Mouse (Mus musculus) right cerebral cortex, postnatal 10 days (tissue): Measurements from ENCODE around the gene Rgs14.

ENCODE experiments used
- DNase-seq, 2 experiments: peaks; one replicate each; pipeline ENCODE4 v3.0.0; 2021; ENCODE audit warnings: low spot score in 2 of 2

Gene Rgs14

DNA sequence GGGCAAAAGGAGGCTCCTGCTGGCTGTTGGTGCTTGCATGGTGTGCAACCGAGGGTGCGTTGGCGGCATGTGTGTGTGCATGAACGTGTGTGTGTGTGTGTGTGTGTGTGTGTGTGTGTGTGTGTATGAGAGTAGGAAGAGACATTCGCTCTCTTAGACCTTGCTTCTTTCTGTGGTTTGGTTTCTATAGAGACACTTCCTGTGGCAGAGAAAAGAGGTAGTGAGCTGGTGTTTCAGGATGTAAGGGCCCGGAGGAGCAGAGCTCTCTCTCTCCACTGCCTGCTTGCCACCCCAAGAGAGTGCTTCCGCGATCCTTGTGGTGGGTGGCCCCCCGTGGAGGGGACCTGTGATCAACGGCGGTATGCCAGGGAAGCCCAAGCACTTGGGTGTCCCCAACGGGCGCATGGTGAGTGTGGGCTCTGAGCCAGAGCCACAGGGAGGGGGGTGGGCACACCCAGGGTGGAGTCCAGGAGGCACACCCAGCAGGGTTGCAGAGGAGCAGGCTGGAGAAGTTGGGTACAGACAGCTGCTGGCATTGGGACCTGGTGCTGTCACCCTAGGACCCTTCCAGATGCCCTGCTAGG lies at the start of gene Rgs14:
Rgs14 (plus strand) TSS at position 202 of the 584 bp plus-strand sequence.
- peak; percentile 64 to 69 for DNase-seq

DNA sequence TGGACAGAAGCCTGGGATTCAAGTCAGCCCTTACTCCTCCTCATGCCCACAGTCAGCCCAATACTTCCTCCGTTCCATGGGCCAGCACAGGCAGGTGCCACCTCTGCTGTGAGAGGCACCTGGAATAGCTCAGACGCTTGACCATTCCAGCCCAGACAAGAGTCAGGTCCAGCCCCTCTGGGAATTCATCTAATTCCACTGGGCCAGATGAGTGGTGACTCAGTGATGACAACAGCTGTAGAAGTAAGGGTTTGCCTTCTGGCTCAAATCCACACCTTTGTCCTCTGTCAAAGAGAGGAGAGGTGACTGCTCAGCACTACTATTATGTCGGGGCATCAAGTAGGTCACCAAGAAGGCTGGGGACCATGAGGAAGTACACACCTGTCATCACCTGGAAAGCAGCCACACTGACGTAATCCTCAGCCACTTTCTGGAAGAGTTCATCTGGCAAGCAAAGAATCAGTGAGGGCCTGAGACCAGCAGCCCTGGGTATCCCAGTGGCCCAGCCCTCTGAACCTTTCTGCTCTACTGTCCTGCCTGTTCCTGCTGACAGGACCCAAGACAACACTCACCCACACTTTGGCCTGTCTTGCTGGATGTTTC lies 49.5 kb upstream of the Rgs14 start, which contains the start of gene Prelid1:
Prelid1 (plus strand) TSS at position 570 of the 603 bp plus-strand sequence.
- no peak for DNase-seq

DNA sequence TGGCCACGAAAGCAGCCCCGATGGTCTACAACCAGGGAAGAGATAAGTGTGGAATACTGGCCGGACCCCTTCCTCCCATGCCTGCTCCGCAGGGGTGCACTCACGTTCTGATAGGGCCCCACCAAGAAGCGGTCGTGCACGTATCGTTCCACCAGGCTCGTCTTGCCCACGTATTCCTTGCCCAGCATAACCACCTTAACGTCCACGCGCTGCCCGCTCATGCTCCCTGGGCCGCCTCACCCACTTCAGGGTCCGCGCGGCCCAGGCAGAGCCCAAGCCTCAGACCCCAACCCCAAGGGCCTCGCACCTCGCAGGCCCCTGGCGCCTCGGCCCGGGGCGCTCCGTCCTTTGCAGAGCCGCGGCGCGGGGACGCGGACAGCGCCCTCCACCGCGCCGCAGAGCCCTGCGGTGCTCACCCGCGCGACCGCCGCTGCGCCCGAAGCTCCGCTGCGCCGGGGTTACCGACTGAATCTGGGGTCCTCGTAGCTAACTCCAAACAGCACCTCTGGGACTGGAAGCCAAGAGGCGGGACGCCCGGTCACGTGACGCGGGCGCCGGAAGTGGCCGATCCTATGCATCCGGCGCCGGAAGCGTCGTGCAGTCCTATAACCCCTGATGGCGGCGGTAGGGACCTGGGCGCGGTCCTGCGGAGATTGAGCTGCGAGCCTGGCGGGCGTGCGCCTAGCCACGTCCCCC lies 48.0 kb upstream of the Rgs14 start, which contains the start of gene Rab24:
Rab24 (minus strand) TSS at position 513 of the 696 bp plus-strand sequence.
- peak; percentile 93 to 95 for DNase-seq

DNA sequence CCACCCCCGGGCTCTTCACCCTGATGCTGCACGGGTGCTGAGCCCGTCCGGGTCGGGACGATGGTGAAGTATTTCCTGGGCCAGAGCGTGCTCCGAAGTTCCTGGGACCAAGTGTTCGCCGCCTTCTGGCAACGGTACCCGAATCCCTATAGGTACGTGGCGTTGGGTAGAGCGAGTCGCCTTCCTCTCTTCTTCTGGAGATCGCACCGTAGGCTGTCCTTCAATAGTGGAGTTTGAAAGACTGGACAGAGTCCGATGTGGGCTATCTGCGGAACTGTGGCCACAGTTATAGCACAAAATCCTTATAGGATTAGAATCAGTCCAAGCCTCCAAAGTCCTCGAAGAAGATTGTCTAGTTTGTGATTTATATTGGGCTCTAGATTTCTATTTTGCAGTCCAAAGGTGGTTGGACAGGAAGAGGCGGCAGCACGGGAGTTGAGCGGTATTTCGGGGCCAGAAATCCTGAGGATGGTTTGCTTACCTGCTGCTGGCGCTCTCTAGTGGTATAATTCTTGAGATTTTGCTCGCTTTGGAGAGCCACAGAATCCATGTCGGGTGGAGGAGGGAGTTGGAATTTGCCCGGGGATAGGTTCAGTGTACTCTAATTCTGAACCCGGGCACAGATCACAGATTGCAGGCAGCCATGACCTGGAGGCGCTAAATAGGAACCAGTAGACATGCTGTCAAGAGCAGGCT lies 47.3 kb upstream of the Rgs14 start:
- peak; percentile 57 to 67 for DNase-seq

DNA sequence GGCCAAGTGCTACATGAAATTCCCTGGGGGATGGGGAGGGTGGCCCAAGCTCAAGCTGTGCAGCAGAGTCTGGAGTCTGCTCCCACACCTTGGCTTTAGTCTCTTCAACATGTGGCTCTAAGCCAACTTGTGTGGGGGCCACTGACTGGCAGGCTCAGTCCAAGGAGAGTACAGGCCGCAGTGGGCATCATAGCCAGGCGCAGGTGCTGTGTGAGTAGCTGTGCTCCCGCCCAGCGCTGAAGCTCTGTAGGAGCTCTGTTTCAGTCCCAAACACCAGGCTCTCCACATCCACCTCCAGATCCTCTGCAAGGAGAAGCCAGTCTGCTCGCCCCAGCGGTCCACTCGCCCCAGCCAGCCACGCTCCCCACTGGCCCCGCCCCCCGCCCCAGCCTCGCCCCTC lies 43.9 kb upstream of the Rgs14 start:
- peak in 1 of 2 experiments; percentile 49 for DNase-seq

DNA sequence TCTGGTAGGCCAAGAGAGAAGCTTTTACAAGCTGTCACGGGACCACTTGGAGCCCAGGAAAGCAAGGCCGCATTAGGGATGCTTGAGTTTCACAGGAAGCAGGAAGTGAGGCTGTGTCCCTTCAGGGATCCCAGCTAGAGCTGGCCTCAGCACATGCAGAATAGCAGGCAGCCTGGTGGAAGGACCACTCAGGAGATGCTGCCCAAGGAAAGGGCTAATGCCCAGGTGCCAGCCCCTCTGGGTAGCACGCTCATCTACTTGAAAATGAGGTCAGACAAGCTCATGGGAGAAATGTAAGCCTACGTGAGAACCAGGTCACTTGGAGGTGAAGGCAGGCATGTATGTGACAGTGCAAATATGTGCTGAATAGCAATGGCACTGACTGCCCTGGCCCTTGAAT lies 42.4 kb upstream of the Rgs14 start:
- peak in 1 of 2 experiments; percentile 49 for DNase-seq

DNA sequence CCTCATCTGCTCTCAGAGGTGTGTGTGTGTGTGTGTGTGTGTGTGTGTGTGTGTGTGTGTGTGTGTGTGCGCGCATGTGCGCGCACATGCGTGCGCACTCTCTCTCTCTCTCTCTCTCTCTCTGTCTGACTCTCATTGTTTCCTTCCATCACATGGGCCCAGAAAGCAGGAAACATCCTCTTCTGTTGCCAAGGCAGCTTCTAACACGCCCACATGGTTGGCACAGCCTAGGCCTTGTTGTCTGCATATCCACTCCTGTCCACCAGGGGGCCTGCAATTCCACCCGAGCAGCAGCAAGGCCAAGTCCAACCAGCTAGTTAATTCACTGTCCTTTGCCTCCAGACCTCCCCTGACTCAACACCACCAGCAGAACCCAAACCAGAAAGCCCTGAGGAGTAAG lies 41.9 kb upstream of the Rgs14 start:
- DNase-seq: peak; percentile 93 to 95

DNA sequence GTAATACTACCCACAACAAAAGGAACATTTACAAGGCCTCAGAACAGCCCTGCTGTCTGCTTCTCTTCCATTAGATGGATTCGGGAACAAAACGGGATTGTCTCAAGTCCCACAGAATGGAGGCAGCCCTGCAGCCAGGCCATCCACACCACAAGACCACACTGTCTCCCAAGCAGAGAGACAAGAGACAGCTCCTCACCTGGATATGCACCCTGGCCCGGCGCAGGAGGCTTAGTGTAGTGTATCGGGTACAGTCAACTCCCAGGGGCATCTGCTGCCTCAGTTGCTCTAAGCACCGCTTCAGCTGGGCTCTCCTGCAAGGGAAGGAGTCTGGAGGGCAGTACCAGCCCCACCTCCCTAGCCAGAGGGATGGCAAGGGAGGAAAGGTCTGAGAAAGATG lies 41.4 kb upstream of the Rgs14 start:
- no peak for DNase-seq

DNA sequence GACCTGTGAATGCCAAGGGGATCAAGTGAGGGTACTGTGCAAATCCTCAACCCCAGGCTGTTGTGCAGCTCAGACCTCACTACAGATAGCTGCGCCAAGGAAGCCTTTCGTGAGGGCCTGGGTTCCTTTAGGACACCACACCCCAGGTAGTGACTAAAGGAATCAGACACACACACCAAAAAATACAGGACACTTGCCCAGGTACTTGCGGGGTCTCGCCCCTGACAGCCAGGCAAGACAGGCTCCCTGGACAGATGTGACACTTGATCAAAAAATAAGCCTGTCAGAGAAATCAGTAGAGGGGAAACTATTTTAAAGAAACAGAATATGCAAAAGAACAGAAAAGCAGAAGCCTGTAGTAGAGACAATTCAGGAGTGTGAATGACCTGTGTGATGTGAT lies 40.9 kb upstream of the Rgs14 start:
- no peak for DNase-seq

DNA sequence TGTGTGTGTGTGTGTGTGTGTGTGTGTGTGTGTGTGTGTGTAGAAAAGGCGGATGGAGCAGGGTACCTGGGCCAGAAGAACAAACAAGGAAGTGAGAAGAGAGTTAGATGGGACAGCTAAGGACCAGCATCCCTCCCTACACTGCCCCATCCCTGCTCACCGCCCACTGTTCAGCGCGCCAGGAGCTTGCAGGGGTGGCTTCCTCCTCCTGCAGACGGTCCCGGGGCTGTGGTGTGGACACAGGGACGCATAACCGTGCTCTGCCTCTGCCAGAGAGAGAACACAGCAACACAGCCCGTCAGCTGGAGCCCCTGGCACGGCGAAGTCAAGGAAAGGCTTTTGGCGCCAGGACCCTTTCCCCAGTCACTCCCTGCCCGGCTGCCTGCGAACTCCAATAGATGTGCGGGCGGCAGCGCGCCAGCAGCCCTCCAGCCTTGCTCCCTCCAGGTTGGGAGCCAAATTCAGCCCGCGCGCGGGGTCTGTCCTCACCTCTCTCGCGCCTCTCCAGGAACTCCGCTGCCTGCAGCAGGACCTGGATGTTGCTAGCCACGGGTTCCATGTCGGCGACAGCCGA lies 40.3 kb upstream of the Rgs14 start:
- peak; percentile 64 for DNase-seq

DNA sequence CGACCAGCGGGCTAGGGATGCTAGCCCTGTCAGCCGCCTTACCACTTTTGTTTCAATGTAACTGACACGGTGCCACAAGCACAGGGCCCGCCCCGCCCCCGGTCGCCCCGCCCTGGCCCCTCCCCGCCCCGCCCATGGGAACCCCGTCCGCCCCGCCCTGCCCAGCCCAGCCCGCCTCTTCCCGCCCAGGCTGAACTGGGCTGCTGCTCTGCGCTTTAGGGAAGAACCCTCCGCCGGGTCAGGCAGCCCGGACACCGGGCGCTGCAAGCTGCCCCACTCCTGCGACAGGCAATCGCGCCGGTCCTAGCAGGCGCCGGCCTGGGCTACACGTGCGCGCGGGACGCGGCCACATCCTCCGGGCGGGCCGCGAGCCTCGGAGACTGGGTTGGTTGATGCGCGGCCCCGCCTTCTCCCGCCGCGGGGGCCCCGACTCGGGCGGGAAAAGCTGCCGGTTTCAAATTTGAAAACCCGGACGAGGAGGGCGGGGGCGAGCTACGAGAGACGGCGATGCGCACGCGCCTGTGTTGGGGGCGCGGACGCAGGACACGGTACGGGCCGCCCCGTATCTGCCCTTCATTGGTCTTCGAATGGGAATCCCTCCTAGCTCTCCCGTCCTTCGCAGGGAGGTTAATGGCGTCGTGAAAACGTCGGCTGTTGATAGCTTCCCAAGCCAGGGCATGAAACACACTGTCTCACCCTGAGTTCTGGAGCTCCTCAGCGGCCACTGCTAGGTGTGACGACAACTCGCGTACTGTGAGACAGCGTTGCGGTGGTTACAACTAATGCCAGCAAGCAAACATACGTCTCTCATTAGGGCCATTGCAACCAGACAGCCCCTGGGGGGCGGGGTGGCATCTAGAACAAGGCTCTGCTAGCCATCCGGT lies 39.6 kb upstream of the Rgs14 start, which contains the start of gene Mxd3:
Mxd3 (minus strand) TSS at position 141 of the 884 bp plus-strand sequence.
- DNase-seq: peak; percentile 90

DNA sequence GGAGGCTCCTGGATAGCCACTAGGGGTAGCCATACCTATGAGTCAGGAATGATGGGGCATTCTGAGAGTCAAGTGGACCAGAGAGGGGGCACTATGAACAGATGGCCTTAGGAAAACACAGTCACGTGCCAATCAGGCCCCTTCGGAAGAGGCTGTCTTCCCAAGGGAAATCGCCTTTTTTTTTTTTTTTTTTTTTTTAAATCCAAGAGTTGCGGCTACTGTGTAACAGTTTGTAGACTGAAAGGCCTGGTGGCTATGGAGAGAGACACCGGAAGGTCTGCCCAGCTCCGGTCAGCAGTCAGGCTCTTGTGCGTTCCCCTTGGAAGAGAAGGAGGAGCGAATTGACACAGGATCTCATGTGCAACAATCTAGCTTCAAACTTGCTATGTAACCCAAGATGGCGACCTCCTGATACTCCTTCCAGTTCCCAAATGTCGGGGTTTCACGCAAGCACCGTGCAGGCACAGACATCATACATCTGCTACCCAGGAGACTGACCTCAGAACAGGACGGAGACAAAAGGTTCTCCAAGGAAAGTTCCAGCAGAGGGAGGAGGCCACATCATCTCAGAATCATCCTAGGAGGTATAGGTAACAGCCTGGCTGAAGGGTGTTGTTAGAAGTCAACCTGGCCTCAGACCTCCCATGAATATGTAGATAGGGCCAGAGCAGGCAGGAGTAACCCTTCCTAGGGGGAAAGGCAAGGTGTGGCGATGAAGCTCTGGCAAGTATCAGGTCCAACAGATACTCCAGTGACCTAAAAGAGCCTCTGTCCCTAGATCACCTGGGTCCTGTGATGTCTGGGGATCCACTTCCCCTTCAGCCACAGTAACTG lies 38.7 kb upstream of the Rgs14 start:
- no peak for DNase-seq

DNA sequence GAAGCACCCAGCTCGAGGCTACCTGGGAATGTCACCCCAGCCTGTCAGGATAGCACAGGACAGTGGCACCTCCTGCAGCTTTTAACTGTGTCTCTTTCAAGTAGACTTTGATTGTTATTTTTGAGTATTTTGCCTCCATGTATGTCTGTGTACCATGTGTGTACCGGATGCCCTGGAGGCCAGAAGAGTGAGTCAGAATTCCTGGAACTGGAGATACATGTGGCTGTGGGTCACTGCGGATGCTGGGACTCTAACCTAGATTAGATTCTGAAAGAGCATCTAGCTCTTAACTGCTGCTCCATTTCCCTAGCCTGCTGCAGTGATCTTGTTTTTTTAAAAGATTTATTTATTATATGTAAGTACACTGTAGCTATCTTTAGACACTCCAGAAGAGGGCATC lies 37.2 kb upstream of the Rgs14 start:
- no peak for DNase-seq

DNA sequence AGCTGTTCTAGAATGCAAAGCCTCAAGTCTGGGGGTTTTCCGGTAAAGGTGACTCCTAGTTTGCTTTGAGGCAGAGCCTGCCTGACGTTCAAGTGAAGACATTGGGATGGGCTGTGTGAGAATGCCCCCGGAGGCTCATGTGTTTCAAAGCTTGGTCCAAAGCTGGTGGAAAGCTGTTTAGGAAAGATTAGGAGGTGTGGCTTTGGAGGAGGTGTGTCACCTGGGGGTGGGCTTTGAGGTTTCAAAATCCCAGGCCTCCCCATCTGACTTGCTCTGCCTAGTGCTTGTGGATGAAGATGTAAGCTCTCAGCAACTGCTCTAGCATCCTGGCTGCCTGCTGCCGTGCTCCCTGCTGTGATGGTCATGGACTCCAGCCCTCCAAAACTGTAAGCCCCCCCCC lies 33.8 kb upstream of the Rgs14 start:
- no peak for DNase-seq

DNA sequence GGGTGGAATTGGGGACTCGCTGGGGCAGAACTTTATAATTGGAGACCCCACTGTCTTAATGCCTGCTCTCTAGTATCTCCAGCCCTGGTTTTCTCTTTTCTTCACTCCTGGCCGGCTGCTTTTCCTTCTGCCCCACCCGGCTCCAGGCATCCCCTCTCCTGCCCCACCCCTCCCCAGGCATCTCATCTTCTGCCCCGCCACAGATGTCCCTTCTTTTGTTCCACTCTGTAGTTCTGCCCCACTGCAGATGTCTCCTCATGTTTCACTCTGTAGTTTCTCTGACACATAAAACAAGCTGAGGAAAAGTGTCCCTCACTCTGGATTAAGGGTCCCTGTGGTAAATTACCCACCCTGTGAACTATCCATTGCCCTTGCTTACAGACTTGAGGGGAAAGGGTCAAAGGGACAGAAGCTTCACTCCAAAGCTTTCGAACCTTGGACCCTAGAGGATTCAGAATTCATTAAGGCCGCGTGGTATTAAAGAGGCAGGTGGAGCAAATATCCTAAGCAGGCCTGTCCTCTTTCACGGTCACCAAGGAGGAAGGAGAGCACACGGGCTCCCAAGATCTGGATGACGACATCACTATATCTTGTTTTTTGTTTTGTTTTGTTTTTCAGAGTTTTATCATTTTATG lies 32.1 kb upstream of the Rgs14 start:
- DNase-seq: no peak

DNA sequence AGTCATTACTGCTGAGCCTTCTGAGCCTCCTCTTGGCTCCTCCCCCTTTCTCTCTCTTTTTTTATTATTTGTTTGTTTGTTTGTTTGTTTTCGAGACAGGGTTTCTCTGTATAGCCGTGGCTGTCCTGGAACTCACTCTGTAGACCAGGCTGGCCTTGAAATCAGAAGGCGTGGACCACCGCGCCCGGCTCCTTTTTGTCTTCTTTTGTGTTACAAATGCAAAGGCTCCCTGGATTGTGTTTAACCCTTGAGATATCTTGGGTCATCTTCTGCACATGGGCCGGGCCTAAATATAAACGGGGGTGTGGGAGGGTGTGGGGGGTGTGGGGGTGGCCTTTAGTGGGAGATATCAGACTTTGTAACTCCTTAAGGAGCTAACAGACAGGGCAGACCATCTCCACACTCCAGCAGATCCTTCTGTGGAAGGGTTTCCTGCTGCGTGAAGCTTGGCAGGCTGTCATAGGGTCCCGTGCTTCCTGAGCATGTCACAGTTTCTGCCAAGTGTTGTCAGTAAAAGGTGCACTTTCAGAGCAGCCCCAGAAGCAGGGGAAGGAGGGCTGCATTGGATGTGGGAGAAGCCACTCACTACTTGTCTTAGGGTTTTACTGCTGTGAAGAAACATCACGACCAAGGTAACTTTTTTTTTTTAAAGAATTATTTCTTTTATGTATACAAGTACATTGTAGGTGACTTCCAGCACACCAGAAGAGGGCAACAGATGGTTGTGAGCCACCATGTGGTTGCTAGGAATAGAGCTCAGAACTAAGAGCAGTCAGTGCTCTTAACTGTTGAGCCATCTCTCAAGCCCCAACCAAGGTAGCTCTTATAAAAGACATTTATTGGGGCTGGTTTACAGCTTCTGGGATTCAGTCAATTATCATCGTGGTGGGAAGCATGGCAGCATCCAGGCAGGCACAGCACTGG lies 31.1 kb upstream of the Rgs14 start:
- DNase-seq: no peak

DNA sequence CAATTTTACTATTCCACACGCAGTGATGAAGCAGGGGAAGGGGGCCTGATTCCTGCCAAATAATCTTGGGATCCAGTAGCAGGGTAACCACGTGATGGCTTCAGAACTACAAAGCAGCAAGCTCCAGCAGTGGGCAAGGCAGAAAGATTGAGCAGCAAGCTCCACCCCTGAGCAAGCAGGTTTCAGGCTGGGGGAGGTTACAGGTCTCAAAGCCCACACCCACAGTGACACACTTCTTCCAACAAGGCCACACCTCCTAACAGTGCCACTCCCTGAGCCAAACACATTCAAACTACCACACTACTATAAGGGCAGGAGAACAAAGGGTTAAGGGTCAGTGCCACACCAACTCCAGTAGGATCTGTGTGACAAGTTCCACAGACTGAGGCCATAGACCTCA lies 30.3 kb upstream of the Rgs14 start:
- DNase-seq: no peak

DNA sequence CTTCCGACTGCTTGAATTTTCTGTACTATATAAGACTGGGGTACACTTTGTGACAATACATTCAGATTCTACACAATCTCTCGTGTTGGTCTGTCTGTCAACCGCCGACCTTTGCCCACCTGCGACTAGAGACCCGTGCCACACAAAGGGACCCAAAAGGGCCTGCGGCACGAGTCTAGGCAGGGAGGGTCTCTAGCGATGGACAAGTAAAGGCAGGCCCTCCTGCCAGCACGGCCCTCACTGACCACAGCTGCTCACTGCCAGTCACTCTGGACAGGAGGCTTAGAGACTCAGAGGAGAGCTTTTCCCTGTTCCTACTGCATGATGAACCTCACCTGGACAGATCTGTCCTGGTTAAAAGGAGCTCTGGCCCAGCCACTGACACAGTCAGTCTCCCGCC lies 27.1 kb upstream of the Rgs14 start:
- DNase-seq: no peak

DNA sequence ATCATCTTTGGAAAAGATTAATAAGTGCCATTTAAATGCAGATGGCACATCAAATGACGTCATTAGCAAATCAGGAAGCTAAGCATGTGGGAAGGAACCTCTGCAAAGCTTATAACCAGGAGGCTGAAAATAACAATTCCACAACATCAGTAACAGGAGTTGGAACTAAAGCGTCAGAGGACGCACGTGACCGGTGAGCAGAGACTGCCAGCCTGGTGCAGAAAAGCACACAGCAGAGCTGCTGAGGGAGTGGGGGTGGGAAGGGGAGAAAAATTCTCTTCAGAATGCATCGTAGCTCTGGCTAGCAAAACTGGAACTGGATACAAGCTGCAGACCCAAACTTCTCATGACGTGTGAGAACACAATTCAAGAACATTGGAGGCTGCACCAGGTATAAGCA lies 25.2 kb upstream of the Rgs14 start:
- DNase-seq: no peak
